Mouse (Mus musculus) gonadal fat pad, adult 2 months (tissue): ENCODE measurements around the gene Polr3f. TPM values are rescaled to one million over a fixed set of nuclear protein-coding genes. Genes with fewer than 3 reads are reported as not detected.

Experiments used
- polyA plus RNA-seq: library from polyadenylated mRNA; depleted of rRNA; stranded (reverse); fragments of >200 nt; gene quantifications from 2 replicates; pipeline ENCODE4 v1.2.3, GENCODE M21; 2012; rRNA removed

Gene Polr3f
- polyA plus RNA-seq, 1 experiment = 9.6 TPM

Other genes starting within 250 kb of the Polr3f start
- gene Ovol2, start 195.6 kb upstream of the Polr3f start, polyA plus RNA-seq = 2.8 and 3.2 TPM in 2 replicates
- gene Kat14, start 158.7 kb upstream of the Polr3f start, polyA plus RNA-seq = 24.2 and 28.2 TPM in 2 replicates
- not detected in 2 replicates for gene Pet117, start 158.7 kb upstream of the Polr3f start, polyA plus RNA-seq
- gene Dzank1, start 304 bp upstream of the Polr3f start, polyA plus RNA-seq = 1.6 and 2.2 TPM in 2 replicates
- 18.1 and 20.4 TPM in 2 replicates for gene Rbbp9, start 23.2 kb downstream of the Polr3f start, polyA plus RNA-seq
- gene Sec23b, start 28.5 kb downstream of the Polr3f start, polyA plus RNA-seq = 82.7 and 82.8 TPM in 2 replicates
- 10.5 and 12.2 TPM in 2 replicates for gene Smim26, start 66.3 kb downstream of the Polr3f start, polyA plus RNA-seq
- 16.5 and 18.2 TPM in 2 replicates for gene Dtd1, start 72.2 kb downstream of the Polr3f start, polyA plus RNA-seq